Mouse (Mus musculus) MEL (cell line): ENCODE measurements around the gene Tlx3. TPM values are rescaled to one million over a fixed set of nuclear protein-coding genes. Genes with fewer than 3 reads are reported as not detected.

Source experiments
- DNase-seq: peaks from one replicate; pipeline ENCODE4 v3.0.0; 2011; ENCODE audit warnings: low read depth, low spot score
- H3K27ac ChIP-seq: 2 replicates; pipeline ENCODE4 v1.5.1; 2012; ENCODE audit warnings: low read depth, mild to moderate bottlenecking, control low read depth, low read length, moderate library complexity; ENCODE audit not compliant: control insufficient read depth
- H3K27me3 ChIP-seq, 2 experiments: fragments of 150-350 bp in 1 of 2; sonication (generic) in 1 of 2; 2 replicates each; pipeline ENCODE4 v1.6.1; 2012; ENCODE audit warnings: low read length in 2 of 2, mild to moderate bottlenecking in 2 of 2, improper control_type of control experiment in 1 of 2, moderate library complexity in 1 of 2; ENCODE audit not compliant: insufficient read depth in 2 of 2, control insufficient read depth in 1 of 2
- H3K36me3 ChIP-seq, 2 experiments: 2 replicates each; pipeline ENCODE4 v1.6.1; 2012 to 2014; ENCODE audit warnings: low read length in 2 of 2, improper control_type of control experiment in 1 of 2, inconsistent platforms in 1 of 2, mild to moderate bottlenecking in 1 of 2; ENCODE audit not compliant: insufficient read depth in 2 of 2, control insufficient read depth in 1 of 2
- H3K4me1 ChIP-seq, 2 experiments: fragments of 150-350 bp in 1 of 2; sonication (generic) in 1 of 2; 2 replicates each; pipeline ENCODE4 v1.6.1; 2012; ENCODE audit warnings: low read length in 2 of 2, improper control_type of control experiment in 1 of 2, mild to moderate bottlenecking in 1 of 2; ENCODE audit not compliant: insufficient read depth in 2 of 2, control insufficient read depth in 1 of 2
- H3K4me3 ChIP-seq, 2 experiments: fragments of 150-350 bp in 1 of 2; sonication (generic) in 1 of 2; 2 replicates each; pipeline ENCODE4 v1.5.1; 2012; ENCODE audit warnings: low read depth in 2 of 2, low read length in 2 of 2, mild to moderate bottlenecking in 2 of 2, moderate library complexity in 2 of 2, control low read depth in 1 of 2, improper control_type of control experiment in 1 of 2; ENCODE audit not compliant: control insufficient read depth in 1 of 2, insufficient read depth in 1 of 2
- H3K79me2 ChIP-seq: 2 replicates; pipeline ENCODE4 v1.6.1; 2012; ENCODE audit warnings: mild to moderate bottlenecking, low read length, moderate library complexity; ENCODE audit not compliant: control insufficient read depth, poor library complexity, insufficient read depth
- H3K9ac ChIP-seq: 2 replicates; pipeline ENCODE4 v1.6.1; 2012; ENCODE audit warnings: low read depth, mild to moderate bottlenecking, control low read depth, low read length, moderate library complexity; ENCODE audit not compliant: control insufficient read depth, poor library complexity, severe bottlenecking
- H3K9me3 ChIP-seq: fragments of 150-350 bp; sonication (generic); replicated peaks from 2 replicates; pipeline ENCODE4 v1.6.1; 2012; ENCODE audit warnings: mild to moderate bottlenecking, low read length, improper control_type of control experiment, moderate library complexity; ENCODE audit not compliant: insufficient read depth
- ELF1 ChIP-seq: IDR thresholded peaks from 2 replicates; pipeline ENCODE4 v1.6.1; 2014; ENCODE audit warnings: low read depth, mild to moderate bottlenecking, inconsistent platforms, low read length, improper control_type of control experiment, moderate library complexity
- EP300 ChIP-seq, 2 experiments: IDR thresholded peaks; 2 replicates each; pipeline ENCODE4 v1.6.1; 2011; ENCODE audit warnings: improper control_type of control experiment in 2 of 2, low read length in 2 of 2, low read depth in 1 of 2, mild to moderate bottlenecking in 1 of 2
- GABPA ChIP-seq: IDR thresholded peaks from 2 replicates; pipeline ENCODE4 v1.6.1; 2012; ENCODE audit warnings: low read depth, mild to moderate bottlenecking, inconsistent platforms, low read length, improper control_type of control experiment, moderate library complexity
- GATA1 ChIP-seq: IDR thresholded peaks from 2 replicates; pipeline ENCODE4 v1.6.1; 2011; ENCODE audit warnings: low read depth, low read length, improper control_type of control experiment
- JUND ChIP-seq: IDR thresholded peaks from 2 replicates; pipeline ENCODE4 v1.6.1; 2011; ENCODE audit warnings: low read depth, mild to moderate bottlenecking, improper control_type of control experiment, low read length
- MAFK ChIP-seq: IDR thresholded peaks from 2 replicates; pipeline ENCODE4 v1.6.1; 2011; ENCODE audit warnings: low read depth, mild to moderate bottlenecking, low read length, improper control_type of control experiment, borderline replicate concordance
- MAX ChIP-seq: IDR thresholded peaks from 2 replicates; pipeline ENCODE4 v1.6.1; 2011; ENCODE audit warnings: low read length, improper control_type of control experiment
- MAZ ChIP-seq: IDR thresholded peaks from 2 replicates; pipeline ENCODE4 v1.6.1; 2012; ENCODE audit warnings: low read depth, mild to moderate bottlenecking, inconsistent platforms, low read length, improper control_type of control experiment
- MEF2A ChIP-seq: IDR thresholded peaks from 2 replicates; pipeline ENCODE4 v1.6.1; 2014; ENCODE audit warnings: low read depth, mild to moderate bottlenecking, inconsistent platforms, low read length, improper control_type of control experiment; ENCODE audit not compliant: poor library complexity, insufficient replicate concordance, severe bottlenecking; ENCODE audit errors: extremely low read depth
- MYB ChIP-seq: IDR thresholded peaks from 2 replicates; pipeline ENCODE4 v1.6.1; 2011; ENCODE audit warnings: mild to moderate bottlenecking, low read depth, low read length, improper control_type of control experiment
- NELFE ChIP-seq: IDR thresholded peaks from 2 replicates; pipeline ENCODE4 v1.6.1; 2011; ENCODE audit warnings: low read depth, low read length, improper control_type of control experiment
- POLR2AphosphoS5 ChIP-seq: IDR thresholded peaks from 2 replicates; pipeline ENCODE4 v1.6.1; 2012; ENCODE audit warnings: low read depth, borderline replicate concordance, mild to moderate bottlenecking, inconsistent platforms, low read length, moderate library complexity, mixed read lengths
- RAD21 ChIP-seq: IDR thresholded peaks from 2 replicates; pipeline ENCODE4 v1.6.1; 2011; ENCODE audit warnings: mild to moderate bottlenecking, low read depth, low read length, improper control_type of control experiment
- RCOR1 ChIP-seq: IDR thresholded peaks from 2 replicates; pipeline ENCODE4 v1.6.1; 2012; ENCODE audit warnings: low read depth, mild to moderate bottlenecking, inconsistent platforms, low read length, improper control_type of control experiment
- SMC3 ChIP-seq: IDR thresholded peaks from 2 replicates; pipeline ENCODE4 v1.6.1; 2011; ENCODE audit warnings: low read depth, low read length, improper control_type of control experiment
- TAL1 ChIP-seq: IDR thresholded peaks from 2 replicates; pipeline ENCODE4 v1.6.1; 2012; ENCODE audit warnings: mild to moderate bottlenecking, inconsistent platforms, low read length, moderate library complexity, mixed read lengths
- TBP ChIP-seq: IDR thresholded peaks from 2 replicates; pipeline ENCODE4 v1.8.0; 2011; ENCODE audit warnings: low read depth, low read length, improper control_type of control experiment
- UBTF ChIP-seq: IDR thresholded peaks from 2 replicates; pipeline ENCODE4 v1.6.1; 2012; ENCODE audit warnings: low read depth, mild to moderate bottlenecking, inconsistent platforms, low read length, improper control_type of control experiment, moderate library complexity, borderline replicate concordance; ENCODE audit not compliant: insufficient read depth
- USF2 ChIP-seq, 2 experiments: IDR thresholded peaks; 2 replicates each; pipeline ENCODE4 v1.6.1; 2011 to 2012; ENCODE audit warnings: improper control_type of control experiment in 2 of 2, low read length in 2 of 2, borderline replicate concordance in 1 of 2, inconsistent platforms in 1 of 2, low read depth in 1 of 2, mild to moderate bottlenecking in 1 of 2; ENCODE audit not compliant: insufficient read depth in 1 of 2
- ZC3H11A ChIP-seq: IDR thresholded peaks from 2 replicates; pipeline ENCODE4 v1.6.1; 2012; ENCODE audit warnings: low read depth, mild to moderate bottlenecking, inconsistent platforms, low read length, improper control_type of control experiment
- ZNF384 ChIP-seq: IDR thresholded peaks from 2 replicates; pipeline ENCODE4 v1.6.1; 2012; ENCODE audit warnings: low read depth, mild to moderate bottlenecking, inconsistent platforms, low read length, improper control_type of control experiment
- polyA plus RNA-seq, 2 experiments: library from polyadenylated mRNA; stranded (reverse) in 1 of 2; unstranded in 1 of 2; fragments of >175 nt in 1 of 2; fragments of >200 nt in 1 of 2; gene quantifications; 2 replicates each; pipeline versions ENCODE4 v1.2.1 to v1.2.4; 2012; ENCODE audit warnings: low replicate concordance in 2 of 2, low read depth in 1 of 2; ENCODE audit not compliant: insufficient read length in 2 of 2, insufficient read depth in 1 of 2, missing spikeins in 1 of 2
- total RNA-seq: library from RNA; depleted of rRNA; stranded (reverse); fragments of 300-350 nt; gene quantifications from 2 replicates; pipeline ENCODE4 v1.2.3, GENCODE M21; 2012

The Tlx3 gene
- total and polyA plus RNA-seq, 3 experiments: not detected

DNA sequence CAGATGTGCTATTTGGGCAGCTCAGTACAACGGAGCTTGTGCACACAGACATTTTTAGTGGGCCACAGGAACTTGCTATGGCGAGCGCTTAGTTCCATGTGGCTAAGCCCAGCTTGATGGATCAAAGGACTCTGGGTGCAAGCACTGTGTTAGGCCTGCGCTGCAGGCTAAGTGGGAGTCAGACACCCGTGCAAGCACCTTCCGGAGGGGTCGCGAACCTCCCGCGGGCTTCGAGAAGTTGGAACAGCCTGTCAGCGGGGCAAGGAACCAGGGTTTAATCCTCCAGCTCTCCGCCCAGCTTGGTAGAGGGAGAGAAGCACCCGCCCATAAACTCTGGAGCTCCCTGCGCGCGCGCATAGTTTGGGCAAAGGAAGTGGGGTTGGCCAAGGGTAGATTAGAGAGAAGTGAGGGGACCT, 22.7 kb downstream of the Tlx3 start:
- H3K27me3 ChIP-seq: peaks cover 6 to 15% of the 10 kb centered on the region in 2 experiments; a peak in 3 of 4 replicates
- H3K36me3 ChIP-seq: no peaks in the 10 kb centered on the region
- H3K9me3 ChIP-seq: no peaks in the 10 kb centered on the region
- no peak for DNase-seq
- TF ChIP-seq UBTF (no peak), MAX (no peak), TAL1 (no peak), ELF1 (no peak), SMC3 (no peak), ZC3H11A (no peak), USF2 (IDR thresholded peaks at IDR 0.05; ENCODE audit: borderline replicate concordance in 1 of 2, insufficient read depth in 1 of 2, low read depth in 1 of 2, low read length in 2 of 2) (no peak), MEF2A (no peak), EP300 (IDR thresholded peaks at IDR 0.05; ENCODE audit: low read depth in 1 of 2, low read length in 2 of 2) (no peak), MAFK (no peak), MAZ (no peak), RCOR1 (no peak)
- H3K4me1 ChIP-seq: no peaks in the 10 kb centered on the region
- no peak overlapping the region for H3K4me3 ChIP-seq
- no peak overlapping the region for H3K9ac ChIP-seq
- no peak overlapping the region for H3K27ac ChIP-seq
- H3K79me2 ChIP-seq: no peaks in the 10 kb centered on the region

GRCm38 (mm10) chr11:33179802-33180201, 23.6 kb downstream of the Tlx3 start:
- no peaks in the 10 kb centered on the region for H3K9me3 ChIP-seq
- TF ChIP-seq JUND (no peak), ZNF384 (no peak), GATA1 (no peak), NELFE (no peak), USF2 (IDR thresholded peaks at IDR 0.05; ENCODE audit: borderline replicate concordance in 1 of 2, insufficient read depth in 1 of 2, low read depth in 1 of 2, low read length in 2 of 2) (no peak), GABPA (no peak), MAZ (no peak), RCOR1 (no peak), MYB (no peak), RAD21 (no peak), ELF1 (no peak), TBP (no peak), POLR2AphosphoS5 (no peak), SMC3 (no peak)
- TF ChIP-seq, all 39 proteins: peak for 0
- H3K27me3 ChIP-seq: peaks cover 13 to 18% of the 10 kb centered on the region in 2 experiments
- H3K79me2 ChIP-seq: no peaks in the 10 kb centered on the region
- no peaks in the 10 kb centered on the region for H3K36me3 ChIP-seq
- H3K4me3 ChIP-seq: no peak overlapping the region
- H3K4me1 ChIP-seq: no peaks in the 10 kb centered on the region
- H3K9ac ChIP-seq: no peak overlapping the region
- DNase-seq: no peak
- H3K27ac ChIP-seq: no peak overlapping the region
